Mouse (Mus musculus) neural tube, embryonic 14.5 days (tissue): ENCODE data around the gene Mcfd2. TPM values are rescaled to one million over a fixed set of nuclear protein-coding genes. Genes with fewer than 3 reads are reported as not detected.
"Not testable (repeated sequence)": the region's sequence is repeated elsewhere in the genome, so short reads cannot be mapped to it uniquely, and the experiment has no call there.

Experiments
- ATAC-seq: fragments of 200-750 bp; cut with Nextera tagmentation; 2 replicates; pipeline ENCODE4 v1.8.0; 2017; ENCODE audit warnings: low read depth, mild to moderate bottlenecking, moderate TSS enrichment, moderate library complexity
- H3K27ac ChIP-seq: fragments of 300-500 bp; sonication (generic); 2 replicates; pipeline ENCODE4 v1.5.1; 2014; ENCODE audit warnings: low read depth, mild to moderate bottlenecking, control low read depth, low read length, moderate library complexity, mixed read lengths
- H3K27me3 ChIP-seq: fragments of 300-500 bp; sonication (generic); 2 replicates; pipeline ENCODE4 v1.6.1; 2014; ENCODE audit warnings: low read length; ENCODE audit not compliant: control insufficient read depth, insufficient read depth
- H3K36me3 ChIP-seq: fragments of 300-500 bp; sonication (generic); 2 replicates; pipeline ENCODE4 v1.6.1; 2014; ENCODE audit warnings: low read length, mixed read lengths; ENCODE audit not compliant: control insufficient read depth, insufficient read depth
- H3K4me1 ChIP-seq: fragments of 300-500 bp; sonication (generic); 2 replicates; pipeline ENCODE4 v1.6.1; 2014; ENCODE audit warnings: low read length; ENCODE audit not compliant: control insufficient read depth, insufficient read depth
- H3K4me2 ChIP-seq: fragments of 300-500 bp; sonication (generic); 2 replicates; pipeline ENCODE4 v1.6.1; 2014; ENCODE audit warnings: mild to moderate bottlenecking, low read depth, low read length, control low read depth
- H3K4me3 ChIP-seq: fragments of 300-500 bp; sonication (generic); 2 replicates; pipeline ENCODE4 v1.5.1; 2014; ENCODE audit warnings: low read depth, low read length, control low read depth, mixed read lengths
- H3K9ac ChIP-seq: fragments of 300-500 bp; sonication (generic); replicated peaks from 2 replicates; pipeline ENCODE4 v1.6.1; 2014; ENCODE audit warnings: low read depth, mild to moderate bottlenecking, control low read depth, low read length, mixed read lengths
- H3K9me3 ChIP-seq: fragments of 300-500 bp; sonication (generic); 2 replicates; pipeline ENCODE4 v1.6.1; 2016; ENCODE audit warnings: low read length; ENCODE audit not compliant: control insufficient read depth
- WGBS: fragments of 180-500 bp; shearing (Covaris S2); extraction: QIAGEN DNeasy Blood & Tissue Kit; methylation state at CpG from one replicate; pipeline ENCODE4 v1.1.7; 2014; 5-methylcytosine and 5-hydroxymethylcytosine counted together
- polyA plus RNA-seq: library from polyadenylated mRNA; unstranded; fragments of >200 nt; fragmentation: Nextera tagmentation; extraction: Ambion mirVana; gene quantifications from 2 replicates; pipeline ENCODE4 v1.2.1, GENCODE M21; 2014

Mcfd2 gene
- polyA plus RNA-seq, 1 experiment from 2014 or later, result 38.3 TPM

GRCm38 (mm10) chr17:87305065-87305464, 39.3 kb upstream of the Mcfd2 start:
- no peak overlapping the region for H3K4me2 ChIP-seq
- no peaks in the 10 kb centered on the region for H3K9me3 ChIP-seq
- no peaks in the 10 kb centered on the region for H3K4me1 ChIP-seq
- H3K27ac ChIP-seq, result no peak overlapping the region
- H3K36me3 ChIP-seq, result no peaks in the 10 kb centered on the region
- no peak for ATAC-seq
- H3K27me3 ChIP-seq, result no peaks in the 10 kb centered on the region
- H3K4me3 ChIP-seq, result no peak overlapping the region
- H3K9ac ChIP-seq, result no peak overlapping the region
- 94% methylated on average over 8 of the region's 8 CpGs for WGBS

GRCm38 (mm10) chr17:87304151-87304894, 38.6 kb upstream of the Mcfd2 start:
- Histone ChIP-seq H3K36me3 (no peaks in the 10 kb centered on the region), H3K4me1 (no peaks in the 10 kb centered on the region), H3K4me3 (no peak overlapping the region), H3K4me2 (no peak overlapping the region), H3K27ac (no peak overlapping the region), H3K9ac (no peak overlapping the region), H3K9me3 (no peaks in the 10 kb centered on the region), H3K27me3 (no peaks in the 10 kb centered on the region)
- ATAC-seq, result no peak
- WGBS, result 83% methylated on average over 11 of the region's 11 CpGs

- Histone ChIP-seq H3K9ac (no peak overlapping the region), H3K36me3 (no peaks in the 10 kb centered on the region), H3K4me1 (no peaks in the 10 kb centered on the region), H3K27me3 (no peaks in the 10 kb centered on the region), H3K27ac (no peak overlapping the region), H3K4me3 (no peak overlapping the region), H3K9me3 (no peaks in the 10 kb centered on the region), H3K4me2 (no peak overlapping the region)
- ATAC-seq, result no peak
- WGBS, result 90% methylated on average over 13 of the region's 13 CpGs
These were observed 36.5 kb upstream of the Mcfd2 start for GRCm38 (mm10) chr17:87302014-87302794.

DNA sequence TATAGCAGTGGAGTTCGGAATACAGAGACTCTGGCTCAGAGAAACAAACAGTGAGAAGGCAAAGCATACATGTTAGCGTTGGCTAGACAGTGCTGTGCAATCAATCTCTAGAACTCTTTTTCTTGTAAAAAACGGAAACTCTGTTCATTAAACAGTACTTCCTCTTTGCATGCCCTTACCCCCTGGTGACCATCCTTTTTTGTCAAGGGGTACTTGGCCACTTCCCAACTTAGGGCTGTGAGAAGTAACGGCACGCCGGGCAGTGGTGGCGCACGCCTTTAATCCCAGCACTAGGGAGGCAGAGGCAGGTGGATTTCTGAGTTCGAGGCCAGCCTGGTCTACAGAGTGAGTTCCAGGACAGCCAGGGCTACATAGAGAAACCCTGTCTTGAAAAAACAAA, 35.9 kb upstream of the Mcfd2 start:
- H3K9ac ChIP-seq, H3K9me3 ChIP-seq: not testable (repeated sequence)
- WGBS, result 82% methylated on average over 9 of the region's 9 CpGs

GRCm38 (mm10) chr17:87300340-87300739, 34.6 kb upstream of the Mcfd2 start:
- Histone ChIP-seq H3K4me1 (no peaks in the 10 kb centered on the region), H3K36me3 (no peaks in the 10 kb centered on the region), H3K27me3 (no peaks in the 10 kb centered on the region), H3K4me3 (no peak overlapping the region), H3K4me2 (no peak overlapping the region), H3K9ac (no peak overlapping the region), H3K9me3 (no peaks in the 10 kb centered on the region), H3K27ac (no peak overlapping the region)
- no peak for ATAC-seq
- WGBS, result 83% methylated on average over 10 of the region's 10 CpGs

More for the DNA sequence above, 35.9 kb upstream of the Mcfd2 start:
- not testable (repeated sequence) for ATAC-seq, H3K4me3 ChIP-seq, H3K27me3 ChIP-seq, H3K27ac ChIP-seq, H3K4me1 ChIP-seq, H3K36me3 ChIP-seq, H3K4me2 ChIP-seq

DNA sequence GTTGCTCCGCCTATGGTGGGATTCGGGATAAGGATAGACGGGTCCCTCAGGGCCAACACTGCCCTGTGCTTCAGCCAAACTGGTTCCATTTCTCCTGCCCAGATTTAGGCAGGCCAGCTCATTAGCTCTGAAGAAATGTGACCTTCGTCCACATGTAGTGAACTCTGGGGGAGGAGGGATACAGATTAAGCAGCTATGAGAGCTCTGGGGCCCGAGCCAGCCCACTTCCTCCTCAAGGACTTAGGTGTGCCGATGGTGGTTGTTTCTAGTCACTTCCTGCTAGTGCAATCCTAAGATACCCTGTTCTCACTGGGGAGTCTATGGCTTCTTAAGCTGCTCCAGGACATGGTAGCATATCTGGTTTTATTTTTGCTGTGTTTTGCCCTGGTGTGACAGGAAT, 33.2 kb upstream of the Mcfd2 start:
- no peak overlapping the region for H3K27ac ChIP-seq
- H3K9ac ChIP-seq, result no peak overlapping the region
- ATAC-seq, result no peak
- 90% methylated on average over 6 of the region's 6 CpGs for WGBS
- no peaks in the 10 kb centered on the region for H3K27me3 ChIP-seq
- H3K36me3 ChIP-seq, result no peaks in the 10 kb centered on the region
- no peaks in the 10 kb centered on the region for H3K9me3 ChIP-seq
- no peak overlapping the region for H3K4me2 ChIP-seq
- H3K4me1 ChIP-seq, result no peaks in the 10 kb centered on the region
- no peak overlapping the region for H3K4me3 ChIP-seq

DNA sequence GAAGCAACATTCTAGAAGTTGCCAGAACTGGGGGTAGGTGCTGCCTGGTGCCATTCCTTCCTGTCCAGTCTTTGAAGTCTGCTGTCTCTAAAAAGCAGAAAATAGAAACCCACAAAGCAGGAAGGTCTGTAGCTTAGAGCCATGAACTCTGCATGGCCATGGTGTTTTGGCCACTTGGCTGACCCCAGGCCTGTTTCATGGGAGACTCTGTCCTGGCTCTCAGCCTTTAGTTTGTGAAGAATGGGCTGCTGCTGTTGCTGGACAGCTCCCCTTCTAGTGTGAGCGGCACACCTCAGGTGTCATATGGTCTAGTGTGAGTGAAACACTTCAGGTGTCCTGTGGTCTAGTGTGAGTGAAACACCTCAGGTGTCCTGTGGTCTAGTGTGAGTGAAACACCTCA, 31.0 kb upstream of the Mcfd2 start:
- H3K27ac ChIP-seq, ATAC-seq: not testable (repeated sequence)

GRCm38 (mm10) chr17:87295738-87296137, 30.0 kb upstream of the Mcfd2 start:
- no peaks in the 10 kb centered on the region for H3K4me1 ChIP-seq
- no peaks in the 10 kb centered on the region for H3K27me3 ChIP-seq
- no peaks in the 10 kb centered on the region for H3K9me3 ChIP-seq
- H3K4me2 ChIP-seq, result no peak overlapping the region
- no peak overlapping the region for H3K9ac ChIP-seq
- WGBS, result 86% methylated on average over 7 of the region's 7 CpGs
- no peak overlapping the region for H3K4me3 ChIP-seq
- no peak for ATAC-seq
- no peaks in the 10 kb centered on the region for H3K36me3 ChIP-seq
- H3K27ac ChIP-seq, result no peak overlapping the region

More for the DNA sequence above, 31.0 kb upstream of the Mcfd2 start:
- not testable (repeated sequence) for H3K4me3 ChIP-seq, H3K27me3 ChIP-seq, H3K4me2 ChIP-seq, H3K9ac ChIP-seq, H3K4me1 ChIP-seq, H3K36me3 ChIP-seq, H3K9me3 ChIP-seq
- WGBS, result 82% methylated on average over 1 of the region's 1 CpGs

DNA sequence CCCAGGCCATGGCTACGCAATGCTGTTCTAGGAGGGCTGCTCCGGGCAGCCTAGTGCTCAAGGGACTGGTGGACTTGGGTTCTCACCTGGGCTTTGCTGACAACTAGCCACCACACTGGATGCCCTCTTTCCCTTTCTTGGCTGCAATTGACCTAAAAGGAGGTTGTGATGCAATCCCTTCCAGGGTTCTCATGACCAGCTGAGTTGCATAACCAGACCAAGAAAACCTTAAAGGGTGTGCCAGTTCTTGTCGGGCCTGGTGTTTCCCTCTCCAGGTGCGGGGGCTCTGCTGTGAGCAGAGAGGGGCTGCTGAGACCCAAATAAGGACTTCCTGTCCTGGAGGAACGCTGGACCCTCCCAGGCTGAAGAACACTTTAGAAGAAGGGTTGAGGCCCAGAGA, 27.4 kb upstream of the Mcfd2 start:
- ATAC-seq, result no peak
- no peaks in the 10 kb centered on the region for H3K4me1 ChIP-seq
- H3K27me3 ChIP-seq, result no peaks in the 10 kb centered on the region
- H3K4me3 ChIP-seq, result no peak overlapping the region
- no peaks in the 10 kb centered on the region for H3K36me3 ChIP-seq
- no peak overlapping the region for H3K9ac ChIP-seq
- no peaks in the 10 kb centered on the region for H3K9me3 ChIP-seq
- H3K27ac ChIP-seq, result no peak overlapping the region
- 89% methylated on average over 5 of the region's 5 CpGs for WGBS
- no peak overlapping the region for H3K4me2 ChIP-seq
